Mouse (Mus musculus) kidney, adult 18-20 months (tissue): ENCODE measurements around the gene Slc38a11.

ENCODE experiments used
- DNase-seq: peaks from one replicate; pipeline ENCODE4 v3.0.0; 2021

Gene Slc38a11

DNA sequence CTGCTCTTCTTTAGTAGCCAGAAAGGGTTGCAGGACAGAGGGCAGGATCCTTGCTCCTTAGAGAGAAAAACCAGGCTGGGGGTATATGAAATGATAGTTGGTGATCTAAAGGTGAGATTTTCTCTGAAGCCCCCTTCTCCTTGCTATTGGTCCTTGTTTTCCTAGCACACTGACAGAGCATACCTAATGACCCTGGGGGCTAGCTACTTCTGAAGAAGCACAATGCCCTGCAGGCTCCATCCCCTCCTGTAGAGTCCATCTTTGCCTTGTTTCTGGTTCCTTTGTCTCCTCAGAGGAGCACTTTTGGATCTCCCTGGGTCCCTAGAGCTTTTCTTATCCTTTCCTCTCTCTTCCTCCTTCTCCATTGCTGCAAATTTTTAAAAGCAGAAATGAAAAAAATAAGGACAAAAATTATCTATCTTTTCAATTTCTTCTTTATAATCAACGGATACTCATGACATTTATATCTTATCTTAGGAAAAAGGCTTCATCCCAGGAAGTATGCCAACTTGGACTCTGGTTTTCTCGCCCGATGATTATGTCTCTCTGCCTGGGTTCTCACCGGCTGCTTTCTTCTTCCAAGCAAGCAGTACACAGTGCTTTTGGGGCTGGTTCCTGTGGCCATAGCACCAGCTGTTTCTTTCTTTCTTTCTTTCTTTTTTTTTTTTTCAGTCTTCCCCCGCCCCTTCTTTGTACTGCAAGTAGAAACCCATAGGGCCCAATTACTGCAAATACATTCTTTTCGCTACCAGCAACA is 41.7 kb downstream of the Slc38a11 start:
- DNase-seq, result no peak

DNA sequence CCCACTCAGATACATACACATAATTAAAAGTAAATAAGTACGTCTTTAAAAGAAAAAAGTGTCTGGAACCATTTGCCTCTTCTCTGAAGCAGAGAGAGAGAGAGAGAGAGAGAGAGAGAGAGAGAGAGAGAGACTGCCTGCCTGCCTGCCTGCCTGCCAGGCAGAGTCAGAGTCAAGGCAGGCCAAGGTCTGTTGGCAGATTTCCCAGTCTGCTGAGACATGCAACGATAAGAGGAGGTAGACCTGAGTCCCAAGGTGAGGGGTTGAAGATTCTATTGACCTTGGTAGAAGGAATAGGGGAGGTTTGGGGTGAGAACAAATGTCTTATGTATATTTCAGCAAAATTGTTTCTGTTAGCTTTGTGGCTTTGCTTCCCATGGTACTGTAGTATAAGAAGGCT is 42.9 kb downstream of the Slc38a11 start:
- DNase-seq, result peak; percentile 37

DNA sequence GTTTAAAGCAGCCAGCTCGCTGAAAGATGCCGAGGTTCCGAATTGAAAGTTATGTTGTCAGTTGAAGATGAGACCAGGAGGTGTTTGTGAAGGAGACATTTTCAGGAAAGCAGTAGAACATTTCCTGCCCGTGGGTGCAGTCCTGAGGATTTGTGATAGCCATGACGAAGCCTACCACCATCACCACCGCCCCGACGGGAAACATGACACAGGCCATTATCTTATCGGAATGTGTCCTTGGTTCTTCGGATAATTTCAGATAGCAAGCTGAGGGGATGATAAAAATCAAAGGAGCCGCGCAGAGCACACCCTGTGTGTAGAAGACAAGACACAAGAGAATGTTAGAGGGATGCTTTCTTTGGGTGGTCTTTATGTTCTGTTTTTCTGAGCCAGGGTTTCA is 47.1 kb downstream of the Slc38a11 start:
- no peak for DNase-seq

DNA sequence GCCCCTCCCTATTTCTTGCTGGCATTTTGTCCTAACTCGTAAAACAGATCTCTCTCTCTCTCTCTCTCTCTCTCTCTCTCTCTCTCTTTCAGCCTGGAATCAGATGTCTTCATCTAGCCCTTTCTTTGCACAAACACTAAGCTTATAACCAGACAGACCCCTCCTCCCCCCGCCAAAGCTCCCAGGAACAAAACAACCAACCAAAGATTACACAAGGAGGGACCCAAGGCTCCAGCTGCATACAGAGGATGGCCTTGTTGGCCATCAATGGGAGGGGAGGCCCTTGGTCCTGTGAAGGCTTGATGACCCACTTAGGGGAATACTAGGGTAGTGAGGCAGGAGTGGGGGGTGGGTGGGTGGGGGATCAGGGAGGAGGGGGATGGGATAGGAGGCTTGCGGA is 52.6 kb downstream of the Slc38a11 start:
- DNase-seq, result no peak

DNA sequence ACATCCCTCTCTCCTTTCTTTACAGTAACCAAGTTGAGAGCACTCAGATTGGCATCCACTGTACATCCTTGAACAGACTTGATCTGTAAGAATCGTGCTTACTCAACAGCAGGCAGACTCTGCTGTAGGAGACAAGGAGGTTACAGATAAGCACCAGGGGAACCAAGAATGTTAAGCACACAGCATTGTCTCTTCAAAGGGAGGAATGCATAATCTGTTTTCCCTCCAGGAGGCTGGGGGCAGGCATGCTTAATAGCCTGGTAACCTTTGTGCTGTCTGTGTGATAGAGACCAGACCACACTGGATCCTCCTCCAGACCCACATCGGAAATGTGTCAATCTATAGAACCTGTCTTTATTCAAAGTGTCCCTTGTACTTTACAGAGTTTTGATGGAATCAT is 67.3 kb downstream of the Slc38a11 start:
- no peak for DNase-seq

DNA sequence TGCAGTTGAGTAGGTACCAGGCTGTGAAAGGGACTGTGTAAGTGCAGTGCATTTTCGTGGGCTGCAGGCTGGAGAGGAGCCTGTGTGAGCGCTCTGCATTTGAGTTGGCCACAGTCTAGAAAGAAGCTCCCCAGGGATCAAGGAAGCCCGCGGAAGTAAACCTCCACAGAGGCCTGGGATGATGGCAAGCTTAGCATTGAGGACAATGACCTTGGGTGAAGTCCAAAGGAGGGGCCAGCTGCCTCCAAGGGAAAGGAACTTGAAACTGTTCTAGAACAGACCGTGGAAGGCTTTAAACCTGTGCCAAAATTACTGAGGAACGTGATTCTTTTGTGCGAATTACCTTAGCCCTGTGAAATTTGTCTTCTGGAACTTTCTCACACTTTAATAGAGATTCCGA is 69.7 kb downstream of the Slc38a11 start:
- DNase-seq, result peak; percentile 43

DNA sequence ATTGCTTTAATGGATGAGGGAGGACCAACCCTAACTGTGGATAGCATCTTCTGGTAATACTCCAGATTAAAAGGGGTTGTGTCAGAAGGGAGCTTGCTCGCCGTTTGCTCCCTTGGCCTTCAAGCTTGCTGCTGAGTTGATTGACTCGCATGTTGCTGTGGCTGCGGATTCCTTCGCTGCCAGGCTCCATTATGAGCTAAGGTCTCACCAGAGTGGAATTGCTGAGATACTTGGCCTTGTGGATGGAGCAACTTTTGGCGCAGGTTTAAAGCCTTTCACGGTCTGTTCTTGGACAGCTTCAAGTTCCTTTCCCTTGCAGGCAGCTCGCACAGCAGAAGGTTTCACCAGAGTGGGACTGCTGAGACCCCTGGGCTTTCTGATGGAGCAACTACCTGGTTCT is 70.4 kb downstream of the Slc38a11 start:
- DNase-seq, result no peak

DNA sequence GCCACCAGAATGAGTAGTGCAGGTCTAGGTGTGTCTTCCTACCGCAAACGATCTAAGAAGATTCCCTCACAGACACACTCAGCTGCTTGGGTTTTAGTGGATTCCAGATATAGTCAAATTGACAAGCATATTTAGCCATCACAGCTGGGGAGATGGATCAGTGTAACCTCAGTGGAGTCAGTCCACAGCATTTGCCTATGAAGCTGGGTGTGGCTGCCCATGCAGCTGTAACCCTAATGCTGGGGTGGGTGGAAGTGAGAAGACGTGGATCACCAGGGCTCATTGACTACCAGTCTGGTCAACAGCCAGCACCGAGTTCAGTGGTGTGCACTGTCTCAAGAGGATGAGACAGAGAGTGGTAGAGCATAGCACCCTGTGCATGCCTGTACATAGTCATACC is 74.1 kb downstream of the Slc38a11 start:
- no peak for DNase-seq

DNA sequence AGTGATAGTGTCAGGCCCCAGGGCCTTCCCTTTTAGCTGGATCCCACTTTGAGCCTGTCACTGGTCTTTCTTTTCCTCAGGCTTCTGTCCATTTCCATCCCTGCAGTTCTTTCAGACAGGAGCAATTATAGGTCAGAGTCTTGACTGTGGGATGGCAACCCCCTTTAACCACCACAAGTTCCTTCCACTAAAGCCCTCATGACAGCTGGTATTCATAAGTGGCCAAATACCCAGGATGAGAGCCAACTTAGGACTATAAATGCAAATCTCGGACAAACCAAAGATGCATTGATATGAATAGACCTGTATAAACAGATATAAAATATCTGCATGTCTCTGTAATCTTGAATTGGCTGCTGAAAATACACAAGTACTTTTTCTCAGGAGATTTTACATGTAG is 75.1 kb downstream of the Slc38a11 start:
- no peak for DNase-seq

DNA sequence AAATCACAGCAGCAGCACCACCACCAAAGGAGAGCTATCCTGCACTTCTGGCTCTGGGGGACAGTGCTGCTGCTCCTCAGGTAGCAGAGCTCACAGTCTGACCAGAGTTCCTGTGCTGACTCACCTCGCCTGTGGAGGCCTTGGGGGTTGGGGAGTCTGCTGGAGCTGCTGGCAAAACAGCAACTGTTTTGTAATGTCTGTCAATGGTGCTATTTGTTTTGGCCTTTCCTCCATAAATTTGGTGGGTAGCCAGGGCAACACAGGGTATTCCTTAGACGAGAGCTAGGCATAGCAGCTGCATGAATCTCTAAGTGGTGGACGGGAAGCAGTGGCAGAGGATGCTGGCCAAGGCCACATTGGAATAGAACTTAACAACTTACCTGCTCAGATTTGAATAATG is 78.5 kb downstream of the Slc38a11 start:
- DNase-seq, result no peak

DNA sequence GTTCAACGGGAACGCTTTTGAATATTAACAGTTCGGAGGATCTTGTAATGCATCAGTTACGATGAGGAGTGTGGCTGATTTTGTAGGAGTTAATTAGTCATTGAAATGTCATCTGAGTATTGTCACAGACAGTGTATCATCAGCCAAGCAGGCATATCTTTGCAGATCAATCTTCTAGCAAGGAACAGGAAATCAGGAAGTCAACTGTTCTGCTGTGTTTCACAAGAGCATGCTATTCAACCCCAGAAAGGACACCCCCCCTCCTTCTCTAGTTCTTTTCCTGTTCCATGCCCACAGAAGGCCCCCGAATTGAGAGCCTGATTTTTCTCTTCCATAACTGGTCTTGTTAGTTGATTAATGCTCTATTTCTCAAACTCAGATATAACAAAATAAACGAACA is 80.9 kb downstream of the Slc38a11 start:
- DNase-seq, result no peak

DNA sequence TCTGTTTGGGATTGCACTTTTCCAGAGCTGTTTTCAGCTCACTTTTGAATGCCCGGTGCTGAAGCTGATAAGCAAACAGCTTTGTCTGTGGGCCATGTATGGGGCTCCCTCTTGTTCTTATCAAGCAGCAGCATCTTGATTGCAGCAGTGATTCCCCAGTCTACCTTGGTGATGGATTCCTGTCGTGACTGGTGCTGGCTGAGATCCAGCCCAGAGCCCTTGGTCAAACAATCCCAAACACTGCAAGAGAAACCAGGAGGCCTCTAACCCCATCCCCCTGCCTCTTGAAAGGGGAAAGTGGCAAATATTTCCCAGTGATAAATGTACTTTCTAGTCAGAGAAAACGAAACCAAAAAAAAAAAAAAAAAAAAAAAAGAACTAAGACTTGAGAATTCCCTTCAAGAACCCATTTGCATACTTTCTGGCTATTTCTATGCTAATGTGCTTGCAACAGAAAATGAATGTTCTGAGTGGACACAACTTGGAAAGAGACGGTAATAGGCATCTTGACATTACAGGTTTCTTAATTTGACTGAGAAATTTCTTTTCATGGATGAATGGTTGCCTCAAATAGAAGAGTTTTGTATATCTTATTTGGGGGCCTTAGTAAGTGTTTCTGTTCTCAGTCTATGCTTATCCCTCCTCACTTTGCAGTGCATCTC is 84.7 kb downstream of the Slc38a11 start:
- DNase-seq, result peak; percentile 45

DNA sequence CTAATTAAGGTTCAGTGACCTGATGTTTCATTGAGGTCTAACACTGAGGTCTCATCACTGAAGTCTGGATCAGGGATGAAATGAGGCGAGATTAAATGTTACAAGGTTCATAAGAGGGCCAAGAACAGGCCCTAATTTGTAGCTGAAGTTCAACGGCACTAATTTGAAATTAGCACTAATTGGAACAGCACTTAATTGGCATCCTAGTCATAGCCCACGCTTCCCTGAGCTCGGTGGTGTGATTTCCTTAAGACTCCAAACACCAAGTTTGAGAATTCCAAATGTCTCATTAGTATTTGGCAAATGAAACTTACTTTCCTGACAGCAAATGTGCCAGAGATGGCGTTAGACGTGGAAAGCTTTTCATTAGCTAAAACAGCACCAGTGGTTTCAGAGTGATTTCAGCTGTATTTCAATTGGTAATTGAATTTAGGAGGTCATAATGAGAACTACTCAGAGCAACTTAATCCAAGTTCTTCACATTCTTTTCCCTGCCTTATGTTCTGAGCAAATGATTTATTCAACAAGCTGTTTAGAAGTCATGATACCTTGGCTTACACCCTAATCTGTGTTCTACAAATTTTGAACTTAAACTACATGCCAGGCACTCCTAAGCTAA is 88.3 kb downstream of the Slc38a11 start:
- no peak for DNase-seq

DNA sequence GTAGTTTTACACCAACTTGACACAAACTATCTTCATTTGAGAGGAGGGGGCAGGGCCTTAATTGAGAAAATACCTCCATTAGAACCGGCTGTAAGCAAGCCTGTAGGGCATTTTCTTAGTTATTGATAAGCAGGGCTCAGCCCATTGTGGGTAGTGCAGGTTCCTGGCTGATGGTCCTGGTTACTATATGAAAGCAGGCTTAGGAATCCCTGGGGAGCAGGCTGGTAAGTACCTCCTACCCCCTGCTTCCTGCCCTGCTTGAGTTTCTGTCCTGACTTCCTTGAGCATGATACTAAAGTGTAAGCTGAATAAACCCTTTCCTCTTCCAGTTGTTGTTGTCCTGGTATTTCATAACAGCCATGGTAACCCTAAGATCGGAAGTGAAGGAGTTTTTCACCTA is 89.9 kb downstream of the Slc38a11 start:
- DNase-seq, result no peak

DNA sequence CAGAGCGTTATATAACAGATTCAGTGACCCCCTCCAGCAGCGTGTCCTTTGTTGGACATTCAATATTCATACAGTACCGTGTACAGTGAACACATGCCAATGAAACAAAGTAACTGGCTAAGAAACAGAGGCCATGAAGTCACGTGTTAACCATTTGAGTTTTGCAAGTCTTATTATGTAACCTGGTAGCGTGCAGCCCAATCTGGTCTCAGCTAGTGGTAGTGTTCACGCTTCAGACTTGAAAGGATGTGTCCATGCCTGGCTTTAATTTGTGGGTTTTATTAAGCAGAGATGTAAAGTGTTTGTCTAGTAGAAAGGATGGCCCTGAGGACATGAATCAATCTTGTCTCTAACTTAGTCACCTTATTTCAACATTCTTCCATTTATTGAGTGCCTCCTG is 95.1 kb downstream of the Slc38a11 start:
- no peak for DNase-seq

DNA sequence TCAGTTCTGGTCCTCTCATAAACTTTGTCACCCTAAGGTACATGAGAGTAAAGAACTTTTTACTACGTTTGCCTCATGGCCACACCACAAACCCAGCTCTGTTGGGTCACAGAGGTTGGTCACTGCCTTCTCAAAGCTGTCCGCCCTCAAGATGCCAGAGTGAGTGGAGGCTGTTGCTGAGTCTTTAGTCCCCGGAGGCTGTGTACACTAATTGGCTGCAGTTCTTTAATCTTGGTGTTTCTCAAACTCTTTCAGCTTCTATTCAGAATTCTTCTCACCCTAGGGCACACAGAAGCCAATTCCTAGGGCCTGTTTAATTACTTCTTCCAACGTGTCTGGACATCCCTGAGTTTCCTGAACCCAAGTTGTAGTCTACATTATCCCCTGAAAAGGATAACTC is 96.0 kb downstream of the Slc38a11 start:
- no peak for DNase-seq

DNA sequence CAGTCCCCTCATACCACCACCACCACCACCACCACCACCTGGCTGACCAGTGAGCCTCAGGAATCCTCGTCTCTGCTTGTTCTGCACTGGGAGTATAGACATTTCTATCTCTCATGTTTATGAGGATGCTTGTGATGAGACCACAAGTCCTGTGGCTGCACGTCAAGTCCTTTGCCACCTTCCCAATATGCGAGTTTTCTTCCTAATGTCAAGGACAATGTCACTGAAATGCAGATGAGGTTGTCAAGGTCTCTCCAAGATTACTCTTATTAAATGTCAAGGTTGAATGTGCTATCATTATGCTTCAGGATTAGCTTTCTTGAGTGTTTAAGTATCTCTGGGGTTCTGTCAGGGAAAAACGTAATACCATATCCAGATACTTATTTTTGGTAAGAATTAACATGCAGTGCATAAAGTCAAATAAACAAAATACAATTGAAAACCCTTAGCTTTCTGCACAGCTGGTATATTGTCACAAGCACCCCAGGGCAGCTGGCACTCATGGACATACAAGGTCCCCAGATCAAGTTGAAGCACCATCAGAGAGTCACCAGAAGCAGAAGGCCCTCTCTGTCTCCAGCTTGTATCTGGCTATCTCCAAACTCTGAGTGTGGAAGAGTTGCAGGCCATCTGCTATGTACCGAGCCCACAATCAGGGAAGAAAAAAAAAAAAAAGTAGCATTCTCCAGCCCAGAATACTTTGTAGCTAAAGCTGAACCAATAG is 97.1 kb downstream of the Slc38a11 start:
- DNase-seq, result no peak
